Mouse (Mus musculus): ENCODE data around the gene Sycp1.

GRCm38 (mm10) chr3:102773018-102773417 is 162.9 kb downstream of the Sycp1 start:
- TF ChIP-seq POLR2A (IDR thresholded peaks at IDR 0.05; ENCODE audit: borderline replicate concordance, extremely low read depth, low read depth, low read length) (no peak), CTCF (IDR thresholded peaks at IDR 0.05; ENCODE audit: insufficient read depth, low read length) (no peak)
